Mouse (Mus musculus): ENCODE data around the gene Adamts17.

Adamts17 gene

DNA sequence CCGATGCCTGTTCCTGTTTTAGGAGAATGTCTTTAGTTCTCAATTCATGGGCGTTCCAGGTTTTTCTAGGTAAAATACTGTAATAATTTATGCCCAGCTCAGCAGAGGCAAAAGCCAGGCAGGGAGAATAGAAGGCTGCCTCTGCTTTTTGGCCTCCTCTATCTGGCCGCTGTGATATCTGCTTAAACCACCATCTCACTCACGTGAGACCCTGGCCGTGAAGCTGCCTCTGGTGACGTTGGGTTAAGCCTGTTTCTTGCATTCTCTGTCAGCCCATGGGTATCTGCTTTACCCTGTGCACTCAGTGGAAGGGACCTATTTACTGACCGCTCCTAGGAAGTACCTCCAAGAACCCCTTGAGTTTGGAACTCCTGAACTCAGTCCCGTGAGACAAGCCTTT, 187.7 kb downstream of the Adamts17 start:
- no peak for DNase-seq (ENCODE audit: extremely low read depth, low read depth, low spot score)

DNA sequence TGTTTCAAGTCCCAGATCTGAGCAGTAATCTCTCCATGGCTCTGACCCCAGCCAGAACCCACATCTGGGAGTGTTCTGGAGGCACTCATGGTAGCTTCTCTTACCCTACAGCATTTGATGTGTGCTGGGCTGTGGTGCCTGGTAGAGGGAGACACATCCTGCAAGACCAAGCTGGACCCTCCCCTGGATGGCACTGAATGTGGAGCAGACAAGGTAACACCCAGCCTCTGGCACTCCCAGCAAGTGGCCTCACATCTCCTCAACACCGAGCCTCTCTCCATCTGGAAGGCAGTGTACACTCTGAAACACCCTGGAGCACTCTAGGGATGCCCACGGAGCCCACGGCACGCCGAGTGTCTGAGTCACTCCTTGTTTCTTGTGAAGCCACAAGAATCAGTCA, 188.2 kb downstream of the Adamts17 start:
- DNase-seq (ENCODE audit: extremely low read depth, low read depth, low spot score): no peak

DNA sequence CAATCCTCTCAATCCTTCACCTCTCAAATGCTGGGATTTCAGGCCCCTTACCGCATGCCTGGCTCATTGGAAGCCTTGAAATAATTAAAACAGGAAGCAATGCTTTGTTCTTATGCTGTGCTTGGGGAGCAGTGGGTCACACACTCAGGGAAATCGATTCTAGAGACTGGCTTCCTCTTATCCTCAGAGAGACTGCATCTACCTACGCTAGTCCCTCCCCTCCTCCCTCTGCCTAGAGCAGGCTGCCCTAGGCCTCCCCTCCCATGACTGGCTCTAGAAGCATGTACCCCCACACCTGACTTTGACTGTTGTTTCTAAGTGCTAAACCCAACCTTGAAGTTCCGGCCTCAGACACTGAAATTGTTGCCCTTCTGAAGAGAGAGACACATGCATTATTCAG, 189.4 kb downstream of the Adamts17 start:
- no peak for DNase-seq (ENCODE audit: extremely low read depth, low read depth, low spot score)

DNA sequence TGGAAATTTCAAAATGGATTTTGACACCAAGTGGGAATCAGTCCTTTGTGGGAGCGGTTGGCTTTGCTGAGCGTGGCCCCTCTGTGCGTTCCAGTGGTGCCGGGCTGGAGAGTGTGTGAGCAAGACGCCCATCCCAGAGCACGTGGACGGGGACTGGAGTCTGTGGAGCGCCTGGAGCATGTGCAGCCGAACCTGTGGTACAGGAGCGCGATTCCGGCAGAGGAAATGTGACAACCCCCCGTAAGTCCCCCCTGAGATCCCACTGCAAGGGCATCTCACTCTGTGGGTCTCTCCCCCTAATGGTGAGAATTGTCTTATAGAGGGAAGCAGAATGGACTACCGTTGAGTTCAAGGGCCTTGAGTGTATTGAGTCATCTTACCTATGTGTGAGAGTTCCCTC, 189.9 kb downstream of the Adamts17 start:
- DNase-seq (ENCODE audit: extremely low read depth, low read depth, low spot score): no peak

DNA sequence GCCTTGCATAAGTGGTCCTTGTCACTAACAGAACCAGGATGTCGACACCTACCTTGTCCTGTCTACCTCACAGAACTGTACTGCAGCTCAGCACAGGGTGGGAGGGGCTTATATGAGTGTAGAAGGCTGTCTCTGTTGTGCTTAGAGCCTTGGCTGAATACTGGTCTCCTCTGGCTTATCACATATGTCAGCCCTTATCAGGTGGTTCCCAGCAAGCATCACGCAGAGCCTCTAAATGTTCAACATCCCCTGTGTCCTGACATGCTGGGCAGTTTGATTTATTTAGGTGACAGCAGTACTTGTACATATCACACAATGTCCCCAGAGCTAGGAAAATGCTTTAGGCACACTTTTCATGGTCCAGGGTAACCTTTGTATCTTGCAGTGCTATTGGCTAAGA, 191.7 kb downstream of the Adamts17 start:
- no peak for DNase-seq (ENCODE audit: extremely low read depth, low read depth, low spot score)

DNA sequence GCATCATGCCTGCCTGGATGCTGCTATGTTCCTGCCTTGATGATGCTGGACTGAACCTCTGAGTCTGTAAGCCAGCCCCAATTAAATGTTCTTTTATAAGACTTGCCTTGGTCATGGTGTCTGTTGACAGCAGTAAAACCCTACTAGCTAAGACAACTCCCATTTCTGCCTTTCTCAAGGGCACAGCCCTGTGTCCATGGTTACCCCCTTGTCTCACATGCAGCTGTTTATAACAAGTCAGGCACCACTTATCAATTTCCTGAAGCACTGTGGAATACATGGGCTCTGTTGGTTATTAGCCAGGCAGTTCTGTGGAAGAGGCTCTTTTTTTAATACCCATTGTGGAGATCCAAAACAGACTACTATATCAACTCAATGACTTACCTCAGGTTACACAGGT, 193.1 kb downstream of the Adamts17 start:
- DNase-seq (ENCODE audit: extremely low read depth, low read depth, low spot score): no peak

DNA sequence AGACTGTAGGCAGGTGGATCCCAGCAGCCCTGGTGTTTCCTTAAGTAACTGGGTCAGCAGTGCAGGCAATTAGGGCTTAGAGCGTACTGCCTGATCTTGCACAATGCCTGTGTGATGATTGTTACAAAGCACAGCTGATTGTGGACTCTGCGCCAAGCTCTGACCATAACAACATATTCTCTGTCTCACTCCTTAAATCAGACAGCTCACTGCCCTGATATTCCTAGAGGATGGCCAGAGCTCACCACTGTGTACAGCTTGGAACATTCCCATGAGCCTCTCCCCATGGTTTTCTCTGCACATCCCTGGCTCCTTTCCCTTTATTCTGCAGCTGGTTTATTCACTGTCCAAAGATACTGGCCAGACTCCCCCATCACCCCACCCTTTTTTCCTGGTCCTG, 194.8 kb downstream of the Adamts17 start:
- no peak for DNase-seq (ENCODE audit: extremely low read depth, low read depth, low spot score)

DNA sequence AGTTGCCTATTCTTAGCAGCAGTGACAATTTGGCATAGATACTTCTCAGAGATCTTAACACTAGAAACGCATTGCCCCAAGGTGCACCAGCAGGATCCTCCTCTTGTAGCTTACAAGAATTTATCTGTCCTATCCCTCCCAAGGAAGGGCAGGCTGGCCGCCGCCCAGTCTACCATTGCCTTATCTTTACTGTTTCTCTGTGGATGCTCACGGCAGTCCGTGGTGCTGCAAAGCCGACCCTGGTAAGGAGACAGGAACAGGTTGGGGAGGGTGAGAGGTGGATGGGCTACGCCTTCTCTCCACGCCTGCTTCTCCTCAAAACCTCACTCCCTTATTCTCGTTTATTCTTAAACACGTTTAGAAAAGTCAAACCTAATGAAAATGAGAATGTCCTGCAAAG, 195.7 kb downstream of the Adamts17 start:
- no peak for DNase-seq (ENCODE audit: extremely low read depth, low read depth, low spot score)

DNA sequence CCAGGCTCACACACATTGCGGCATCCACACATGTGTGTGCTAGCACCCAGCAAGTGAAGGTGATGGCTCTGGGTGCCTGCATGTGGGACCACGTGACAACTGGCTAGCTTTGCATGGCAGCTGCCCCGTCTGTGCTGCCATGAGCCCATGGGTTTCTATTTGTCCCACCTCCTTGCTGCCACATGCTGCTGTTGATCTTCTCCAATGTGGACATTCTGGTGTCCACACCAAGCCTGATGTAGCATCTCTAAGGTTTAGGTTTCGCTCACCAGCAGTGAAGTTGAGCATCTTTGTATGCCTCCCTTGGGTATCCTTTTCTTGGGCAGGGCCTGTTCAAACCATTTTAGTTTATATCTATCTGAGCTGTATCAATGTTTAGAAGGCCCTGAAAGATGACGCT, 196.1 kb downstream of the Adamts17 start:
- DNase-seq (ENCODE audit: extremely low read depth, low read depth, low spot score): no peak

DNA sequence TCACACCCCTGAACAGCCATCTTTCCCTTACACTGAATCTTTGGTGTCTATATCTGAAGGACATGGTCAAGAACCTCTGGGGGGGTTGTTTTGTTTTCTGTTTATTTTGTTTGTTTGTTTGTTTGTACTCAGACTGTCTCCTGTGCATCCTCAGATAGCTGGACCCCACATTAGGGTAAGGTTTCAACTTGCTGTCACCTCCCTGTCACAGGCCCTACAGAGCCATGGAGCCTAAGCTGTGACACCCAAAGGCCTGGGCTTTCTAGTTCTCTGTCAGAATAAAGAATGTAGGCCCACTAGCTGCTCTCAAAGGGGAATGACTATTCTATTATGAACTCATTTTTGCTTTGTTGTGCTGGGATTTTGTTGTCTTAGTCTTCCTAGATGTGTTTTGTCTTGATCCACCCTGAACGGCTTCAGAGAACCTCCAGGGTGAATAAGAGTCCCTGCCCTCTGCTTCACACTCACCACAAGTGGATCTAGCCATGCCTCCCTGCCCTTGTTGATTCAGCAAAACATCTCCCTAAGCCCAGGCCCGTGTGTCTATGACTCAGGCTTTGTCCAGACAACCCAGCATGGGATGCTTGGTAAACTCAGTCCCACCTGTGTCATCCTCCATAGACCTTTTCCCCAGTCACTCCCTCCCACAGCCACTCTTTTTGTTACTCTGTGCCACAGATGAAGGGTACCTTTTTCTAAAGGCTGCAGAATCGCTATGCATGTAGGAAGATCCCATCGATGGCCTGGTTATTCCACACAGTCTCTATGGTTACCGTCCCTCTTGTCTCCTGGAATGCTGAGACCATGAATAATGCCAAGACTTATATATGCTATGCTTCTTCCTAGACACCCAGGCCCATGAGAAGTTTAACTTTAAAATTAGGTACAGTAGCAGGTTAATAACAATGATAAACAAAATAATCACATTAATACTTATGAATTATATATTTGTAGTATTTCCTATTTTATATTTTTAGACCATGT, 197.3 kb downstream of the Adamts17 start:
- DNase-seq (ENCODE audit: extremely low read depth, low read depth, low spot score): no peak

DNA sequence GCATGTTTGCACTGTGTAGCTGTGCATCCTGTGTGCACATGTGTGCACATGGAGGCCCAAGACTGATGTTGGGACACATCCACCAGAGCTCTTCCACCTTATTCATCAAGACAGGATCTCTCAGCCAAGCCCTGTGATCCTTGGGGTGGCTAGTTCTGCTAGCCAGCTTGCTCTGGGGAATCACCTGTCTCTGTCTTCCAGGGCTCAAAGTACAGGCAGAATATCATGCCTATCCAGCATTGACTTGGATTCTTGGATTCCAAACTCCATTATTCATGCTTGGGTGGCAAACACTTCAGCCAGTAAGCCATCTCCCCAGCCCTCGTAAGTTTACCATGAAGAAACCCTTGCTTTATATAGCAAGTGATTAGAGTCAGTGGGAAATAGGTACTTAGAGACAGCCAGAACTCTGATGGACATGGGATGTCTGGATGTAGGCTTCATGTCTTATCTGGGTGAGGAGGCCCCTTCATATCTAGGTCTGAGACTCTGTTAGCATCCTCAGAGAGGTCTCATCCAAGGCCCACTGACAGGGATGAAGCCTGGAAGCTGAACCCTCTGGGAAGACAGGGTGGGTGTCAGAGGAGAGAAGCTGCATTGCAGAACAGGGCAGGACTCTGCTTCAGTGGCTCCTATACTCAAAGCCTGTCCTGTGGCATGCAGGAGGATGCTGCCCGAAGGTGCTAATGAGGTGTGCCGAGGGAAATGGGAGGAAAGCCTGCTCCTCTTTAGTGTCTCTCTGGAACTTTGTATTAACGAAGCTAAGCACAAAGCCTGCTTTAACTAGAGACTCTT, 198.4 kb downstream of the Adamts17 start:
- DNase-seq (ENCODE audit: extremely low read depth, low read depth, low spot score): no peak

DNA sequence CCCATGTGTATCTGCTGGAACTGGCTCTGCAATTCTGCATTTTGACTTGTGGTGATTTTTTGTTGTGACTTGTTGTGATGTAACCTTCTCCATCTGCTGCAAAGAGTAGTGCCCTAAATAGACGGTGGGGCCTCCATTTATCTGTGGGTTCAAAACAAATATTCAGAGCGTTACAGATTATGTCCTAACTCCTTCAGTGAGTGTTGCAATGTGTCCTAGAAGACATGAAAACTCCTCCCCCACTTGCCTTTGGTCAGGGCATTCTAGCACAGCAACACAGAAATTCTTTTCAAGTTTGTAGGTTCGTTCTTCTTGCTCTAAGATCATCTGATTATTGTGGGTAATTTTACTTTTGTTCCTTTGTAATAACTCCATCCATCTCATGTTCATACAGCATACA, 199.6 kb downstream of the Adamts17 start:
- DNase-seq (ENCODE audit: extremely low read depth, low read depth, low spot score): no peak

DNA sequence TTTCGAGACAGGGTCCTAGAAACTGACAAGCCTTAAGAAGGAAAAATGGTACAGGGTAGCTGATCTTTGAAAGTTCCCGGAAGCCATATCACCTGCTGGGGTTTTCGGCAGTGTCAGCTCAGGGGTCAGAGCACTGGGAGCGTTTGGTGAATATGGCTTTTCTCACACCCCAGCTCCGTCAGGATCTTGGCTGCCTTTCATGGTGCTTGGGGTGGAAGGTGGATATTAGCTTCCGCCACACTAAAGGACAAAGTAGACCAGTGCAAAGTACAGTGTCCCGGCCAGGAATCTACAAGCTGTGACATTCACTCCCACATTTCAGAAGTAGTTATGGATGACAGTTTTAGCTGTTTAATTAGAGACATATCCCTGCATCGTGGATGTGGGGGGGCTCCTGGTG, 200.3 kb downstream of the Adamts17 start:
- DNase-seq (ENCODE audit: extremely low read depth, low read depth, low spot score): no peak

DNA sequence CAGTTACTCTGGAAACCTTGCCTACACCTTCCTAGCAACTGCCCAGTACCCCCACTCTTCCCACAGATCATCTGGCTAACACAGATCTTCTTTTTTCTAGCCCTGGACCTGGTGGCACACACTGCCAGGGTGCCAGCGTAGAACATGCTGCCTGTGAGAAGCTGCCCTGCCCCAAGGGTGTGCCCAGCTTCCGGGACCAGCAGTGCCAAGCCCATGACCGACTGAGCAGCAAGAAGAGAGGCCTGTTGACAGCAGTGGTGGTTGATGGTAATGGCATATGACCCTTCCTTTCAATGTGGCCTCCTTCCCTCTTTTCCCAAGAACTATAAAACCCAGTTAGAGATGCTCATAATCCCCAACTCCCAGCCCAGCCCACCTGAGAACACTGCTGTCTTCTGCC, 202.2 kb downstream of the Adamts17 start:
- no peak for DNase-seq (ENCODE audit: extremely low read depth, low read depth, low spot score)

DNA sequence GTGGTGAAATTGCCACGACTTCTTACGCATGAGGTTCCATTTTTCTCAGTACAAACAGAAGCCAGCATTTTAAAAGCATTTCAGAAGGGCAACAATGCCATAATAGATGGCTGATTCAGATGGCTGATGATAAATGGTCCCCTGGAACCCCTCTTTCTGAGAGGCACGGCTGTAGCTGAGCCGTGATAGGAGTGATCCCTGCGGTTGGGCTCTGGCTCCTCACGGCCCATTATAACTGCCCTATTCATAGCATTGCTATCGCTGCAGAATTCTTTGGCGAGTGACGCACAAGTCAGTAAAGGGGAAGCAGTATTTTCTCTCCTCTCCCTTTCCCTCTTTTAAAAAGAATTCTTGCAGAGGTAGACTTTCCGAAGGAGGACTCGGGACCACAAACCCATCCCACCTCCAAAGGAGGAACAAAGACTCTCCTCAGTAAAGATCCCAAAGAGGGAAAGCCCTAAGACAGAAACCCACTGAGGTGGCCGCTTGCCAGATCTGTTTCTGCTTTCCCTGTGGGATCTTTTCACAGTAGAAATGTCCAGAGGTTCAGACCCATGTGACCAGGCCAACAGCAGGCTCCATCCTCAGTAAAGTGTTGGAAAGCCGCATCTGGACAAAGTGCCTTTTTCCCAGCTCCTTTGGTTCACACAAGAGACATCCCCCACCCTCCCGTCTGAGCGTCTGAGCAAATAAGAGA, 204.7 kb downstream of the Adamts17 start:
- no peak for DNase-seq (ENCODE audit: extremely low read depth, low read depth, low spot score)

DNA sequence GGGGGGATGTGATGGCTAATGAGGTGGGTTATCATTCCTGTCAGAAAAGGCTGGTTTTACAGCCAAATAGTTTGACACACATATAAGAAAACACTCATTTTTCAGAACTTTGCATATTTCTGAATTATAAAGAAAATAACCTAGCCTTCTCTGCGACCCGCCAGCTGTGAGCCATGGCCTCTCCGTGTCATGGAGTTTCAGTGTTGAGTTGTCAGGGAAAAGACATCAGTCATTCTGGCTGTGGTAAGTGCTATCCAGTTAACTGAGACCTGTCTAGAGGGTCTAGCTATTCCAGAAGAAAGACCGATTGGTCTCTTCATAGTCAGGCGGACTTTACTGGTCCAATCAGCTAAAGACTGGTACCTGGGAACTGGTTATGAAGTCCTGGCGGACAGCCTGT, 205.7 kb downstream of the Adamts17 start:
- DNase-seq (ENCODE audit: extremely low read depth, low read depth, low spot score): no peak

DNA sequence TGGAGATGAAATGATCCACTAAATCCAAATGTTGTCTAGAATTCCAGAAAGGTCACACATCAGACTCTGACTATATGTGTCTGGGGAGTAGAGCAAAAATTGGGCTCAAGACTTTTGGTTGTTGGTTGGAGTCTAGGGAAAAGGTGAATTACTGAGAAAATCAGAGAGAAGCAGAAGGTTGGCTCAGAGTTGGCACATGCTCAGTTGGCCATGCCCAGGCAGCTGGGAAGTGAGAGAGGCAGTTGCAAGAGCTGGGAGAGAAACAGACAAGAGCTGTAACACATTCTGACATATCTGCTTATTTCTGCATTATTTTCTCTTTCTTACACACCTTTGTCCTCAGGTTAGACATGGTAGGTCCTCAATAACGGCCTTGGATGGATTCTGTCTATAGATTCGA, 209.7 kb downstream of the Adamts17 start:
- no peak for DNase-seq (ENCODE audit: extremely low read depth, low read depth, low spot score)

DNA sequence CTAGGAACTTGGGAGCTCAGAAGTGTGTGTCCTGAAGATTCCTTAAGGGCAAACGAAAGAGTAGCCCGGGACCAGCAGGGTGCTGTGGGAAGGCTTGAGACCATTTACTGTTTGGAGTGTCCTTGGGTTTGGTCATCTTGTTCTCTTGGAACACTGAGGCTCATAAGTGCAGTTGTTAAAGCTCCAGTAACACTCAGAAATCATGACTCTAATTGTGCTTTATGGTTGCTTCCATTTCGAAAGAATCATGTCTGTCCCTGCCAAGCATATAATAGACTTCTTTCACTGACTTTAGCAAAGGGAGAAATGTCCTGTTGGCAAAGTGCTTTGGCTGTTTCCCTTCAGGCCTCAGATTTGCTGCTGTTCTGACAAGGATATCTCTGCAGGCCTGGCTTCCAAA, 210.9 kb downstream of the Adamts17 start:
- DNase-seq (ENCODE audit: extremely low read depth, low read depth, low spot score): no peak

DNA sequence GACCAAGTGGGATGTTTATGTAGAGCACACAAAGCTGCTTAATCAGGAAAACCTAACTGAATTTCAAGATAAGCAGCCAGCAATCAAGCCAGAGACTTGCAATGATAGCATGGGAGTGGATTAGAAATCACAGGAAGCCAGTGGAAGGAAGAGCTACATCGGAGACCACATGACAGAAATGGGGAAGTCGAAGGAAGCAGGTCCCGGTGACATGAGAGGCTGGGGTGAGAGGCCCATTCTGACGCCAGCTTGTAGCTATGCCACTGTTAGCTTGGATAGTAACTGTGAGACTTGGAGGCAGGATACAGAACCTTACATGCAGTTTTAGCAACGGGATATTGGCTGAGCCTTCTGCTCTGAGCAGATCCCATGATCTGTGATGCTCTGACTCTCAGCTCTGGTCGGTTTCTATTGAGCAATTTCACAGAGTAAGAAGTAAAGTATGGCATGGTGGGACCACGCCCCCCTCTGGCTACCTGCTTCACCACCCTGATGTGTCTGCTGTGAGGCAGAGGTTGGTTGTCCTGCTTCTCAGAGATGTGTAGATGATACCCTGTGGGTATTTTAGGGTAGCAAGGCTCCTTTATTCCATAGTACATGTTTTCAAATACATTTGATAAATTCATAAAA, 211.7 kb downstream of the Adamts17 start:
- DNase-seq (ENCODE audit: extremely low read depth, low read depth, low spot score): no peak

DNA sequence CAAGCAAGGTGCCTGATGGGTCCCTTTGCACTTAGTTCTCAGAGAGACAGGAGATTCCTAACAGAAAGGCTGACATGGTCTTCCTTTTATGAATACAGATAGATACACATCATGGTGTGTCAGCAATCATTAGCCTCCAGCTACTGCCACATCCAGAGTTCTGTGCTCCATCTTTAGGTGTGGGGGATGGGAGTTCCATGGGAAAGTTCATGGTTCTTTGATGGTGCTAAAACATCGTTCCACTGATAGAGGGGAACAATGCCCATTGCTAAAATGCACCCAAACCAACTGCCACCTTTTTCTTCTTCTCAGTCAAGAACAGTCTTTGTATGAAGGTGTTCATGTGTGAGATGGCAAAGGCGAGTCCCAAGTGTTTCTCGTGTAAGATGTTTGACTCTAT, 215.3 kb downstream of the Adamts17 start:
- no peak for DNase-seq (ENCODE audit: extremely low read depth, low read depth, low spot score)

DNA sequence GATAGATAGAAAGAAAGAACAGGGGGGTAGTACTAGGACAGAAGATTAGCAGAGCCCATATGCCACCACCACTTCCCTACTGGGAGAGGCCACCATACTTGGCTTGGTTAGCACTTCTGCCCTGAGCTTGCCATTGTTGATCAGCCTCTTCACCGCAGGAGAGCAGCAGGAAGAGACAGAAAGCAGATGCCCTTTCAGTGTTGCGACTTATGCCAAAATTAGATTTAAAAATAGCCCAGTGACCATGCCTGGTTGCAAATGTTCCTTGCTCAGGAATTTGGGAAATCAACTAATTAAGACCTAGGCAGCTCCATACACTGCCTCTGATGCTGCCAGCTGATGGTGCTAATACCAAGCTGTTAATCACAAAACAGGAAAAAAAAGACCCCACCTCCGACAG, 216.0 kb downstream of the Adamts17 start:
- no peak for DNase-seq (ENCODE audit: extremely low read depth, low read depth, low spot score)

Measured in fat pad, adult 2 months (tissue).